Comparison of ENCODE assay signal across 8 mouse cellular contexts in genomic region chr7:81829379-81829894, GRCm38 (mm10). TPM values are rescaled to one million over a fixed set of nuclear protein-coding genes. Genes with fewer than 3 reads are reported as not detected.
DNase-seq lines count a peak whose midpoint lies in the region; ATAC-seq and TF ChIP-seq lines count a peak whose summit lies in the region.

Gene Btbd1, minus strand, starts transcription at chr7:81829431.

- H3K9me3 ChIP-seq in forebrain, embryonic 13.5 days (replicated peaks), result no peaks in the 10 kb centered on the region
- no peaks in the 10 kb centered on the region for H3K9me3 ChIP-seq in heart, postnatal 0 days (replicated peaks; ENCODE audit: control insufficient read depth, low read length)
- H3K9me3 ChIP-seq in liver, postnatal 0 days (ENCODE audit: low read length), result no peaks in the 10 kb centered on the region
- no peaks in the 10 kb centered on the region for H3K9me3 ChIP-seq in neural tube, embryonic 13.5 days

- H3K4me2 ChIP-seq in forebrain, embryonic 13.5 days, result peak within 1 kb of the TSS; percentile 68
- H3K4me2 ChIP-seq in heart, postnatal 0 days (ENCODE audit: low read depth, low read length), result peak within 1 kb of the TSS; percentile 73
- peak within 1 kb of the TSS; percentile 92 for H3K4me2 ChIP-seq in liver, postnatal 0 days (ENCODE audit: low read depth, low read length)
- peak within 1 kb of the TSS; percentile 87 for H3K4me2 ChIP-seq in neural tube, embryonic 13.5 days

- TF ChIP-seq CTCF in heart, postnatal 0 days (IDR thresholded peaks at IDR 0.05; ENCODE audit: low read depth), result no peak
- TF ChIP-seq CTCF in liver, postnatal 0 days (IDR thresholded peaks at IDR 0.05; ENCODE audit: low read depth), result no peak

- TF ChIP-seq EP300 in heart, postnatal 0 days (IDR thresholded peaks at IDR 0.05; ENCODE audit: low read depth), result no peak
- no peak for TF ChIP-seq EP300 in liver, postnatal 0 days (IDR thresholded peaks at IDR 0.05; ENCODE audit: low read depth)

- no peaks in the 10 kb centered on the region for H3K27me3 ChIP-seq in forebrain, embryonic 13.5 days
- no peaks in the 10 kb centered on the region for H3K27me3 ChIP-seq in heart, postnatal 0 days (ENCODE audit: control insufficient read depth, insufficient read depth, low read length)
- H3K27me3 ChIP-seq in liver, postnatal 0 days (ENCODE audit: insufficient read depth, low read length), result no peaks in the 10 kb centered on the region
- no peaks in the 10 kb centered on the region for H3K27me3 ChIP-seq in neural tube, embryonic 13.5 days

- no peaks in the 10 kb centered on the region for H3K36me3 ChIP-seq in forebrain, embryonic 13.5 days (ENCODE audit: poor library complexity, severe bottlenecking)
- H3K36me3 ChIP-seq in heart, postnatal 0 days (replicated peaks; ENCODE audit: control insufficient read depth, insufficient read depth, low read length), result no peaks in the 10 kb centered on the region
- H3K36me3 ChIP-seq in liver, postnatal 0 days (replicated peaks; ENCODE audit: insufficient read depth, low read length), result no peaks in the 10 kb centered on the region
- no peaks in the 10 kb centered on the region for H3K36me3 ChIP-seq in neural tube, embryonic 13.5 days

- peak within 1 kb of the TSS; percentile 74 for H3K4me3 ChIP-seq in forebrain, embryonic 13.5 days
- H3K4me3 ChIP-seq in heart, postnatal 0 days (ENCODE audit: low read depth, low read length), result peak within 1 kb of the TSS; percentile 77
- peak within 1 kb of the TSS; percentile 92 for H3K4me3 ChIP-seq in liver, postnatal 0 days (ENCODE audit: low read depth, low read length)
- peak within 1 kb of the TSS; percentile 78 for H3K4me3 ChIP-seq in neural tube, embryonic 13.5 days

- ATAC-seq in CD4-positive, CD25-positive, alpha-beta regulatory T cell, adult 4 months, result peak; percentile 85
- ATAC-seq in forebrain, embryonic 13.5 days, result peak; percentile 93
- peak; percentile 92 for ATAC-seq in heart, postnatal 0 days (ENCODE audit: insufficient read depth, low read depth)
- peak; percentile 95 for ATAC-seq in liver, postnatal 0 days
- ATAC-seq in neural tube, embryonic 13.5 days (ENCODE audit: low read depth), result peak; percentile 92

- WGBS in forebrain, embryonic 13.5 days, result under 1% methylated on average over 45 of the region's 58 CpGs
- WGBS in heart, postnatal 0 days, result under 1% methylated on average over 51 of the region's 58 CpGs
- WGBS in liver, postnatal 0 days (ENCODE audit: insufficient replicate concordance), result 1% methylated on average over 46 of the region's 58 CpGs
- under 1% methylated on average over 58 of the region's 58 CpGs for WGBS in neural tube, embryonic 13.5 days

- peak within 1 kb of the TSS; percentile 91 for H3K9ac ChIP-seq in forebrain, embryonic 13.5 days
- H3K9ac ChIP-seq in heart, postnatal 0 days (replicated peaks; ENCODE audit: low read depth, low read length), result peak within 1 kb of the TSS; percentile 87
- H3K9ac ChIP-seq in liver, postnatal 0 days (replicated peaks), result peak within 1 kb of the TSS; percentile 89
- H3K9ac ChIP-seq in neural tube, embryonic 13.5 days, result peak within 1 kb of the TSS; percentile 92

- peak; percentile 71 for DNase-seq in brain, embryonic 18.5 days (ENCODE audit: low read depth, low spot score)
- DNase-seq in heart, postnatal 0 days (ENCODE audit: low spot score), result peak; percentile 91
- DNase-seq in kidney, postnatal 4 days, result peak; percentile 90 to 94
- peak; percentile 89 for DNase-seq in liver, postnatal 0 days
- peak; percentile 94 for DNase-seq in testis, postnatal 10 days (ENCODE audit: low spot score)

- H3K4me1 ChIP-seq in forebrain, embryonic 13.5 days, result peaks cover 40% of the 10 kb centered on the region
- peaks cover 33% of the 10 kb centered on the region for H3K4me1 ChIP-seq in heart, postnatal 0 days (ENCODE audit: control insufficient read depth, insufficient read depth)
- H3K4me1 ChIP-seq in liver, postnatal 0 days (ENCODE audit: insufficient read depth), result peaks cover 29% of the 10 kb centered on the region
- peaks cover 46% of the 10 kb centered on the region for H3K4me1 ChIP-seq in neural tube, embryonic 13.5 days (replicated peaks)

- H3K27ac ChIP-seq in forebrain, embryonic 13.5 days, result peak within 1 kb of the TSS; percentile 96
- H3K27ac ChIP-seq in heart, postnatal 0 days (ENCODE audit: low read depth), result peak within 1 kb of the TSS; percentile 98
- peak within 1 kb of the TSS; percentile 95 for H3K27ac ChIP-seq in liver, postnatal 0 days (ENCODE audit: low read depth)
- peak within 1 kb of the TSS; percentile 96 for H3K27ac ChIP-seq in neural tube, embryonic 13.5 days (replicated peaks)

RNA-seq across cellular contexts. Expression of gene Btbd1, which starts in this region (rescaled TPM):
- polyA plus RNA-seq in CD4-positive, CD25-positive, alpha-beta regulatory T cell, adult 4 months (2017; shearing (Covaris generic)), result 10 to 100 TPM; 16.3 to 19.1 TPM
- 86.0 and 86.9 TPM in 2 replicates for polyA plus RNA-seq in forebrain, embryonic 13.5 days (2015; fragmentation: Nextera tagmentation; extraction: Ambion mirVana)
- 98.6 and 104 TPM in 2 replicates for total RNA-seq in heart, postnatal 0 days (2014; rRNA removed; ENCODE audit: low replicate concordance)
- polyA plus RNA-seq in heart, postnatal 0 days (2015; fragmentation: Nextera tagmentation; extraction: Ambion mirVana), result 90.4 and 96.6 TPM in 2 replicates
- polyA plus RNA-seq in liver, postnatal 0 days (2015; fragmentation: Nextera tagmentation; extraction: Ambion mirVana), result 16.6 and 20.8 TPM in 2 replicates
- polyA plus RNA-seq in neural tube, embryonic 13.5 days (2015; fragmentation: Nextera tagmentation; extraction: Ambion mirVana), result 97.1 and 102 TPM in 2 replicates

Comparison
In these comparisons a context has a peak if more than half of its experiments do, and no peak if none do; other contexts are left out.
1. Peak in every context shown above with its lines: DNase-seq, ATAC-seq, H3K4me3 ChIP-seq and H3K27ac ChIP-seq.